Mouse (Mus musculus) forebrain, embryonic 12.5 days (tissue): Measurements from ENCODE around the gene Gm17657. TPM values are rescaled to one million over a fixed set of nuclear protein-coding genes. Genes with fewer than 3 reads are reported as not detected.

ENCODE experiments used
- ATAC-seq: fragments of 200-750 bp; cut with Nextera tagmentation; 2 replicates; pipeline ENCODE4 v1.8.0; 2017; ENCODE audit warnings: moderate TSS enrichment; ENCODE audit not compliant: low FRiP score
- H3K27ac ChIP-seq: fragments of 300-500 bp; sonication (generic); 2 replicates; pipeline ENCODE4 v1.5.1; 2016; ENCODE audit warnings: mild to moderate bottlenecking
- H3K27me3 ChIP-seq: fragments of 300-500 bp; sonication (generic); 2 replicates; pipeline ENCODE4 v1.6.1; 2016; ENCODE audit warnings: mild to moderate bottlenecking
- H3K36me3 ChIP-seq: fragments of 300-500 bp; sonication (generic); replicated peaks from 2 replicates; pipeline ENCODE4 v1.6.1; 2016; ENCODE audit warnings: mild to moderate bottlenecking
- H3K4me1 ChIP-seq: fragments of 300-500 bp; sonication (generic); 2 replicates; pipeline ENCODE4 v1.6.1; 2016
- H3K4me2 ChIP-seq: fragments of 300-500 bp; sonication (generic); 2 replicates; pipeline ENCODE4 v1.6.1; 2016; ENCODE audit warnings: mild to moderate bottlenecking, moderate library complexity
- H3K4me3 ChIP-seq: fragments of 300-500 bp; sonication (generic); replicated peaks from 2 replicates; pipeline ENCODE4 v1.5.1; 2016; ENCODE audit warnings: mild to moderate bottlenecking
- H3K9ac ChIP-seq: fragments of 300-500 bp; sonication (generic); 2 replicates; pipeline ENCODE4 v1.6.1; 2016; ENCODE audit warnings: mild to moderate bottlenecking
- H3K9me3 ChIP-seq: fragments of 300-500 bp; sonication (generic); 2 replicates; pipeline ENCODE4 v1.6.1; 2016
- WGBS: fragments of 180-500 bp; shearing (Covaris S2); methylation state at CpG from one replicate; pipeline ENCODE4 v1.1.7; 2016; 5-methylcytosine and 5-hydroxymethylcytosine counted together
- polyA plus RNA-seq: library from polyadenylated mRNA; unstranded; fragments of >200 nt; fragmentation: Nextera tagmentation; extraction: Ambion mirVana; gene quantifications from 2 replicates; pipeline ENCODE4 v1.2.1, GENCODE M21; 2016

Gm17657 gene
- polyA plus RNA-seq, 1 experiment from 2014 or later = not detected

- Histone ChIP-seq H3K27ac (peak overlapping the region; percentile 96), H3K4me1 (peaks cover 33% of the 10 kb centered on the region), H3K4me3 (peak overlapping the region; percentile 90), H3K27me3 (no peaks in the 10 kb centered on the region), H3K4me2 (peak overlapping the region; percentile 84), H3K36me3 (peaks cover 8% of the 10 kb centered on the region), H3K9me3 (no peaks in the 10 kb centered on the region), H3K9ac (peak overlapping the region; percentile 72)
- 6% methylated on average over 30 of the region's 30 CpGs for WGBS
- ATAC-seq = no peak
Observed at GRCm38 (mm10) chr17:29488978-29489970, 60.2 kb downstream of the Gm17657 start.

- H3K36me3 ChIP-seq = no peaks in the 10 kb centered on the region
- H3K4me2 ChIP-seq = no peak overlapping the region
- peak overlapping the region; percentile 72; the same call in 1 of the 2 replicates for H3K9ac ChIP-seq
- peaks cover 28% of the 10 kb centered on the region for H3K4me1 ChIP-seq
- 0 out of 2 replicates have a peak overlapping the region, but pooled peaks have one; percentile 19 for H3K27ac ChIP-seq
- no peak overlapping the region for H3K4me3 ChIP-seq
- 79% methylated on average over 8 of the region's 8 CpGs for WGBS
- ATAC-seq = no peak
- no peaks in the 10 kb centered on the region for H3K27me3 ChIP-seq
- no peaks in the 10 kb centered on the region for H3K9me3 ChIP-seq
Observed at GRCm38 (mm10) chr17:29488257-29488977, 61.0 kb downstream of the Gm17657 start.

GRCm38 (mm10) chr17:29485336-29486233 lies 63.9 kb downstream of the Gm17657 start:
- no peak overlapping the region for H3K4me3 ChIP-seq
- peaks cover 12% of the 10 kb centered on the region for H3K4me1 ChIP-seq
- 71% methylated on average over 3 of the region's 3 CpGs for WGBS
- no peak overlapping the region for H3K4me2 ChIP-seq
- ATAC-seq = no peak
- no peaks in the 10 kb centered on the region for H3K27me3 ChIP-seq
- H3K36me3 ChIP-seq = no peaks in the 10 kb centered on the region
- H3K9ac ChIP-seq = no peak overlapping the region
- H3K9me3 ChIP-seq = peaks cover 4% of the 10 kb centered on the region; the same call in 1 of the 2 replicates
- H3K27ac ChIP-seq = no peak overlapping the region

GRCm38 (mm10) chr17:29484431-29484830 lies 65.0 kb downstream of the Gm17657 start:
- H3K9me3 ChIP-seq = peaks cover 4% of the 10 kb centered on the region; the same call in 1 of the 2 replicates
- 85% methylated on average over 2 of the region's 2 CpGs for WGBS
- H3K4me3 ChIP-seq = no peak overlapping the region
- H3K36me3 ChIP-seq = no peaks in the 10 kb centered on the region
- H3K27ac ChIP-seq = no peak overlapping the region
- peaks cover 10% of the 10 kb centered on the region for H3K4me1 ChIP-seq
- no peak overlapping the region for H3K9ac ChIP-seq
- no peak overlapping the region for H3K4me2 ChIP-seq
- ATAC-seq = no peak
- H3K27me3 ChIP-seq = no peaks in the 10 kb centered on the region

GRCm38 (mm10) chr17:29483282-29483681 lies 66.2 kb downstream of the Gm17657 start:
- peaks cover 4% of the 10 kb centered on the region; the same call in 1 of the 2 replicates for H3K9me3 ChIP-seq
- H3K9ac ChIP-seq = no peak overlapping the region
- no peaks in the 10 kb centered on the region for H3K4me1 ChIP-seq
- H3K4me3 ChIP-seq = no peak overlapping the region
- no peak for ATAC-seq
- 99% methylated on average over 2 of the region's 2 CpGs for WGBS
- H3K27ac ChIP-seq = no peak overlapping the region
- H3K27me3 ChIP-seq = no peaks in the 10 kb centered on the region
- H3K4me2 ChIP-seq = no peak overlapping the region
- H3K36me3 ChIP-seq = no peaks in the 10 kb centered on the region

- H3K27me3 ChIP-seq = no peaks in the 10 kb centered on the region
- H3K9ac ChIP-seq = no peak overlapping the region
- 94% methylated on average over 7 of the region's 7 CpGs for WGBS
- no peak for ATAC-seq
- peaks cover 4% of the 10 kb centered on the region; the same call in 1 of the 2 replicates for H3K9me3 ChIP-seq
- no peaks in the 10 kb centered on the region for H3K4me1 ChIP-seq
- no peak overlapping the region for H3K4me3 ChIP-seq
- H3K27ac ChIP-seq = no peak overlapping the region
- no peak overlapping the region for H3K4me2 ChIP-seq
- no peaks in the 10 kb centered on the region for H3K36me3 ChIP-seq
Observed at GRCm38 (mm10) chr17:29482632-29483031, 66.8 kb downstream of the Gm17657 start.

GRCm38 (mm10) chr17:29480256-29480655 lies 69.2 kb downstream of the Gm17657 start:
- Histone ChIP-seq H3K4me1 (no peaks in the 10 kb centered on the region), H3K9me3 (peaks cover 4% of the 10 kb centered on the region; the same call in 1 of the 2 replicates), H3K9ac (no peak overlapping the region), H3K27me3 (no peaks in the 10 kb centered on the region), H3K4me3 (no peak overlapping the region), H3K36me3 (no peaks in the 10 kb centered on the region), H3K27ac (no peak overlapping the region), H3K4me2 (no peak overlapping the region)
- WGBS = 86% methylated on average over 2 of the region's 2 CpGs
- ATAC-seq = no peak

GRCm38 (mm10) chr17:29478271-29478670 lies 71.2 kb downstream of the Gm17657 start:
- Histone ChIP-seq H3K9ac (no peak overlapping the region), H3K27ac (no peak overlapping the region), H3K4me3 (no peak overlapping the region), H3K4me2 (no peak overlapping the region), H3K27me3 (no peaks in the 10 kb centered on the region), H3K36me3 (no peaks in the 10 kb centered on the region), H3K4me1 (no peaks in the 10 kb centered on the region), H3K9me3 (peaks cover 4% of the 10 kb centered on the region; the same call in 1 of the 2 replicates)
- ATAC-seq = no peak
- 93% methylated on average over 4 of the region's 4 CpGs for WGBS

- Histone ChIP-seq H3K36me3 (no peaks in the 10 kb centered on the region), H3K4me3 (no peak overlapping the region), H3K9me3 (no peaks in the 10 kb centered on the region), H3K27me3 (no peaks in the 10 kb centered on the region), H3K4me2 (no peak overlapping the region), H3K27ac (no peak overlapping the region), H3K9ac (no peak overlapping the region), H3K4me1 (no peaks in the 10 kb centered on the region)
- ATAC-seq = no peak
- WGBS = 88% methylated on average over 10 of the region's 10 CpGs
Observed at GRCm38 (mm10) chr17:29477357-29477756, 72.1 kb downstream of the Gm17657 start.

- no peaks in the 10 kb centered on the region for H3K4me1 ChIP-seq
- no peaks in the 10 kb centered on the region for H3K36me3 ChIP-seq
- ATAC-seq = no peak
- no peak overlapping the region for H3K4me2 ChIP-seq
- WGBS = 80% methylated on average over 4 of the region's 4 CpGs
- no peak overlapping the region for H3K9ac ChIP-seq
- H3K4me3 ChIP-seq = no peak overlapping the region
- H3K9me3 ChIP-seq = no peaks in the 10 kb centered on the region
- H3K27ac ChIP-seq = no peak overlapping the region
- H3K27me3 ChIP-seq = no peaks in the 10 kb centered on the region
Observed at GRCm38 (mm10) chr17:29476461-29476860, 73.0 kb downstream of the Gm17657 start.

GRCm38 (mm10) chr17:29475142-29475541 lies 74.3 kb downstream of the Gm17657 start:
- H3K4me3 ChIP-seq = no peak overlapping the region
- no peaks in the 10 kb centered on the region for H3K4me1 ChIP-seq
- ATAC-seq = no peak
- no peaks in the 10 kb centered on the region for H3K27me3 ChIP-seq
- no peak overlapping the region for H3K4me2 ChIP-seq
- no peak overlapping the region for H3K9ac ChIP-seq
- H3K36me3 ChIP-seq = no peaks in the 10 kb centered on the region
- H3K9me3 ChIP-seq = no peaks in the 10 kb centered on the region
- WGBS = 95% methylated on average over 3 of the region's 3 CpGs
- no peak overlapping the region for H3K27ac ChIP-seq
